Mouse (Mus musculus): ENCODE measurements at regions not wholly inside any gene's neighbourhood (a gene's known extent, or its start where the extent isn't known, plus 50 kb on each side); places are given as distances from the start of the nearest gene placed in this dataset.

- peak; percentile 66 for DNase-seq (ENCODE audit: low spot score)
- 57% methylated on average over 4 of the region's 4 CpGs for WGBS
- Histone ChIP-seq H3K27ac (no peak overlapping the region), H3K27me3 (ENCODE audit: low read depth, poor library complexity, severe bottlenecking) (no peaks in the 10 kb centered on the region), H3K9me3 (replicated peaks) (no peaks in the 10 kb centered on the region), H3K4me3 (no peak overlapping the region), H3K4me1 (peaks cover 6% of the 10 kb centered on the region), H3K36me3 (no peaks in the 10 kb centered on the region)
Observed at GRCm38 (mm10) chr2:178574859-178575258, 144.5 kb downstream of the Cdh26 start.

- WGBS: 64% methylated on average over 6 of the region's 6 CpGs
Observed at GRCm38 (mm10) chr2:178575403-178575802, 145.1 kb downstream of the Cdh26 start.

GRCm38 (mm10) chr2:178576067-178576466 is 145.7 kb downstream of the Cdh26 start:
- Histone ChIP-seq H3K4me1 (peaks cover 18% of the 10 kb centered on the region), H3K27me3 (ENCODE audit: low read depth, poor library complexity, severe bottlenecking) (no peaks in the 10 kb centered on the region), H3K9me3 (replicated peaks) (no peaks in the 10 kb centered on the region), H3K27ac (no peak overlapping the region), H3K4me3 (no peak overlapping the region), H3K36me3 (no peaks in the 10 kb centered on the region)
- WGBS: 82% methylated on average over 7 of the region's 7 CpGs
- DNase-seq (ENCODE audit: low spot score): no peak

More at GRCm38 (mm10) chr2:178575403-178575802, 145.1 kb downstream of the Cdh26 start:
- Histone ChIP-seq H3K36me3 (no peaks in the 10 kb centered on the region), H3K4me1 (peaks cover 11% of the 10 kb centered on the region), H3K27me3 (ENCODE audit: low read depth, poor library complexity, severe bottlenecking) (no peaks in the 10 kb centered on the region), H3K4me3 (no peak overlapping the region), H3K9me3 (replicated peaks) (no peaks in the 10 kb centered on the region), H3K27ac (no peak overlapping the region)
- DNase-seq (ENCODE audit: low spot score): no peak

- peaks cover 25% of the 10 kb centered on the region for H3K4me1 ChIP-seq
- 86% methylated on average over 6 of the region's 6 CpGs for WGBS
- no peak for DNase-seq (ENCODE audit: low spot score)
- H3K36me3 ChIP-seq: no peaks in the 10 kb centered on the region
- no peaks in the 10 kb centered on the region for H3K27me3 ChIP-seq (ENCODE audit: low read depth, poor library complexity, severe bottlenecking)
- no peak overlapping the region for H3K4me3 ChIP-seq
- peak overlapping the region; percentile 15; the same call in 1 of the 2 replicates for H3K27ac ChIP-seq
- H3K9me3 ChIP-seq (replicated peaks): no peaks in the 10 kb centered on the region
Observed at GRCm38 (mm10) chr2:178579571-178579970, 149.2 kb downstream of the Cdh26 start.

- Histone ChIP-seq H3K27ac (0 out of 2 replicates have a peak overlapping the region, but pooled peaks have one; percentile 7), H3K36me3 (no peaks in the 10 kb centered on the region), H3K9me3 (replicated peaks) (no peaks in the 10 kb centered on the region), H3K27me3 (ENCODE audit: low read depth, poor library complexity, severe bottlenecking) (no peaks in the 10 kb centered on the region), H3K4me1 (peaks cover 28% of the 10 kb centered on the region), H3K4me3 (no peak overlapping the region)
- DNase-seq (ENCODE audit: low spot score): no peak
- 88% methylated on average over 12 of the region's 12 CpGs for WGBS
Observed at GRCm38 (mm10) chr2:178581306-178581705, 151.0 kb downstream of the Cdh26 start.

- H3K9me3 ChIP-seq (replicated peaks): no peaks in the 10 kb centered on the region
- H3K4me1 ChIP-seq: peaks cover 20% of the 10 kb centered on the region
- H3K27me3 ChIP-seq (ENCODE audit: low read depth, poor library complexity, severe bottlenecking): no peaks in the 10 kb centered on the region
- H3K4me3 ChIP-seq: no peak overlapping the region
- no peak for DNase-seq (ENCODE audit: low spot score)
- 83% methylated on average over 5 of the region's 5 CpGs for WGBS
- no peak overlapping the region; the same call in 1 of the 2 replicates for H3K27ac ChIP-seq
- H3K36me3 ChIP-seq: no peaks in the 10 kb centered on the region
Observed at GRCm38 (mm10) chr2:178584970-178585566, 154.7 kb downstream of the Cdh26 start.

- 83% methylated on average over 7 of the region's 7 CpGs for WGBS
- H3K4me3 ChIP-seq: no peak overlapping the region
- H3K36me3 ChIP-seq: no peaks in the 10 kb centered on the region
- H3K4me1 ChIP-seq: peaks cover 3% of the 10 kb centered on the region; the same call in 1 of the 2 replicates
- no peak for DNase-seq (ENCODE audit: low spot score)
- H3K9me3 ChIP-seq (replicated peaks): no peaks in the 10 kb centered on the region
- no peak overlapping the region for H3K27ac ChIP-seq
- no peaks in the 10 kb centered on the region for H3K27me3 ChIP-seq (ENCODE audit: low read depth, poor library complexity, severe bottlenecking)
Observed at GRCm38 (mm10) chr2:178587134-178587636, 156.9 kb downstream of the Cdh26 start.

GRCm38 (mm10) chr2:178593743-178594142 is 163.4 kb downstream of the Cdh26 start:
- WGBS: 87% methylated on average over 9 of the region's 9 CpGs

GRCm38 (mm10) chr2:178594177-178594576 is 163.8 kb downstream of the Cdh26 start:
- no peak overlapping the region for H3K4me3 ChIP-seq
- H3K27ac ChIP-seq: peak overlapping the region; percentile 17; the same call in 1 of the 2 replicates
- DNase-seq (ENCODE audit: low spot score): no peak
- no peaks in the 10 kb centered on the region for H3K9me3 ChIP-seq (replicated peaks)
- H3K27me3 ChIP-seq (ENCODE audit: low read depth, poor library complexity, severe bottlenecking): no peaks in the 10 kb centered on the region
- H3K36me3 ChIP-seq: no peaks in the 10 kb centered on the region
- H3K4me1 ChIP-seq: peaks cover 28% of the 10 kb centered on the region
- 57% methylated on average over 6 of the region's 6 CpGs for WGBS

More at GRCm38 (mm10) chr2:178593743-178594142, 163.4 kb downstream of the Cdh26 start:
- Histone ChIP-seq H3K36me3 (no peaks in the 10 kb centered on the region), H3K27ac (peak overlapping the region; percentile 17; the same call in 1 of the 2 replicates), H3K4me3 (no peak overlapping the region), H3K4me1 (peaks cover 28% of the 10 kb centered on the region), H3K27me3 (ENCODE audit: low read depth, poor library complexity, severe bottlenecking) (no peaks in the 10 kb centered on the region), H3K9me3 (replicated peaks) (no peaks in the 10 kb centered on the region)
- no peak for DNase-seq (ENCODE audit: low spot score)

GRCm38 (mm10) chr2:178596312-178597083 is 166.2 kb downstream of the Cdh26 start:
- H3K36me3 ChIP-seq: no peaks in the 10 kb centered on the region
- no peak overlapping the region for H3K27ac ChIP-seq
- H3K9me3 ChIP-seq (replicated peaks): no peaks in the 10 kb centered on the region
- peaks cover 28% of the 10 kb centered on the region for H3K4me1 ChIP-seq
- WGBS: 67% methylated on average over 16 of the region's 16 CpGs
- no peaks in the 10 kb centered on the region for H3K27me3 ChIP-seq (ENCODE audit: low read depth, poor library complexity, severe bottlenecking)
- H3K4me3 ChIP-seq: no peak overlapping the region
- DNase-seq (ENCODE audit: low spot score): no peak

GRCm38 (mm10) chr2:178597084-178597470 is 166.7 kb downstream of the Cdh26 start:
- 65% methylated on average over 7 of the region's 7 CpGs for WGBS
- Histone ChIP-seq H3K4me3 (no peak overlapping the region), H3K36me3 (no peaks in the 10 kb centered on the region), H3K27me3 (ENCODE audit: low read depth, poor library complexity, severe bottlenecking) (no peaks in the 10 kb centered on the region), H3K4me1 (peaks cover 28% of the 10 kb centered on the region), H3K27ac (no peak overlapping the region), H3K9me3 (replicated peaks) (no peaks in the 10 kb centered on the region)
- DNase-seq (ENCODE audit: low spot score): no peak

- Histone ChIP-seq H3K4me3 (no peak overlapping the region), H3K36me3 (no peaks in the 10 kb centered on the region), H3K4me1 (peaks cover 28% of the 10 kb centered on the region), H3K9me3 (replicated peaks) (no peaks in the 10 kb centered on the region), H3K27me3 (ENCODE audit: low read depth, poor library complexity, severe bottlenecking) (no peaks in the 10 kb centered on the region), H3K27ac (no peak overlapping the region)
- DNase-seq (ENCODE audit: low spot score): no peak
- WGBS: 96% methylated on average over 5 of the region's 5 CpGs
Observed at GRCm38 (mm10) chr2:178598371-178598770, 168.0 kb downstream of the Cdh26 start.

GRCm38 (mm10) chr2:178598836-178599235 is 168.5 kb downstream of the Cdh26 start:
- Histone ChIP-seq H3K4me3 (no peak overlapping the region), H3K27ac (no peak overlapping the region), H3K9me3 (replicated peaks) (no peaks in the 10 kb centered on the region), H3K4me1 (peaks cover 27% of the 10 kb centered on the region), H3K27me3 (ENCODE audit: low read depth, poor library complexity, severe bottlenecking) (no peaks in the 10 kb centered on the region), H3K36me3 (no peaks in the 10 kb centered on the region)
- DNase-seq (ENCODE audit: low spot score): no peak
- 93% methylated on average over 3 of the region's 3 CpGs for WGBS

Data from limb, embryonic 10.5 days (tissue).